Mouse (Mus musculus) heart, adult 2 months (tissue): Measurements from ENCODE around the gene Olfr522.

Source experiments
- CTCF ChIP-seq: fragments of 200-600 bp; IDR thresholded peaks from 2 replicates; pipeline ENCODE4 v1.8.1; 2022; ENCODE audit warnings: antibody characterized with exemption, mild to moderate bottlenecking, moderate library complexity
- EP300 ChIP-seq: fragments of 200-500 bp; IDR thresholded peaks from 2 replicates; pipeline ENCODE4 v1.6.1; 2011; ENCODE audit warnings: low read depth, low read length, control low read depth; ENCODE audit not compliant: insufficient read depth
- POLR2A ChIP-seq: fragments of 200-500 bp; IDR thresholded peaks from 2 replicates; pipeline ENCODE4 v1.6.1; 2011; ENCODE audit warnings: mild to moderate bottlenecking, low read depth, low read length, control low read depth; ENCODE audit not compliant: insufficient read depth

DNA sequence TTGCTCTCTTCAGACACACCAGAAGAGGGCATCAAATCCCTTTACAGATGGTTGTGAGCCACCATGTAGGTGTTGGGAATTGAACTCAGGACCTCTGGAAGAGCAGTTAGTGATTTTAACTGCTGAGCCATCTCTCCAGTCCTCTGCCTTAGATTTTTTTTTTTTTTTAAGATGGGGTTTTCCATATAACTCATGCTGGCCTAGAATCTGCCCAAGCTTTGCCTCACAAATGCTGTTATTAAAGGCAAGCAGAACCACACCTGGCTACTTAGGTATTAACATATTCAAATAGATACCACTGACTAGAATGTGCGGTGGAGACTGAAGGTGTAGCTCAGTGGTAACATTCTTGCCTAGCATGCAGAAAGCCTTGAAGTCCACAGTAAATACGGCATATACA, 44.1 kb downstream of the Olfr522 start:
- TF ChIP-seq POLR2A (no peak), CTCF (no peak), EP300 (no peak)
